Mouse (Mus musculus) monocyte, adult 2 months (primary cell): ENCODE data around the gene Dusp12.

Source experiments
- DNase-seq, 2 experiments: peaks; one replicate each; pipeline ENCODE4 v3.0.0; 2022; ENCODE audit warnings: low spot score in 2 of 2, low read depth in 1 of 2

The Dusp12 gene

DNA sequence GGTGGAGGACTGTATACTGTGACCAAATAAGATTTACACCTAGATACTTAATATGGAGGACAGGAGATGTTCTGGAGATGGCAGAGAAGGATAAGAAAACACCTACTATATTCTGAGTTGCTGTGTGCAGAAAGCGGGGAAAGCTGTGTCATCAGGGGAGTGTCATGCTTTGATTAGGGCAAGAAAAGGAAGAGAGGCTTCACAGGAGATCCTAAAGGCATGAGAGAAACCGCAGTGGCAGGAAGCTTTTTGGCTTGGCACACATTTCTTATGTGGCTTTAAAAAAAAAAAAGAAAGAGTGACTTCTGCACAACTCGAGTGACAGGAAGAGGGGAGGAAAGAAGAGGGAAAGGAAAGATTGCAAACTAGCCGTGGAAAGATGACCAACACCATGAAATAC, 22.3 kb downstream of the Dusp12 start:
- no peak for DNase-seq

DNA sequence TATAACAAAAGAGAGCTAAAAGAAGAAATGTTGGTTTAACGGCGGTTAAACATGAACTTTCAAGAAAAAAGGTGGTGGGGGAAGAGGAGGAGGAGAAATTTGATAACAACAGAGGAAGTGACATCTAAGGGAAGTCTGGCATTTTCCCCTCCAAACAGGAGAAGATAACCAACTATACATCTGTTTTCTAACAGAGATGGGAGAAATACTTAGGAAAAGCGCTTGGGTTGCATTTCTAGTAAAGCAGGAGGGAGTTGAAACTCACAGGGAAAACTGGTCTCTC, 23.0 kb downstream of the Dusp12 start:
- DNase-seq = no peak

DNA sequence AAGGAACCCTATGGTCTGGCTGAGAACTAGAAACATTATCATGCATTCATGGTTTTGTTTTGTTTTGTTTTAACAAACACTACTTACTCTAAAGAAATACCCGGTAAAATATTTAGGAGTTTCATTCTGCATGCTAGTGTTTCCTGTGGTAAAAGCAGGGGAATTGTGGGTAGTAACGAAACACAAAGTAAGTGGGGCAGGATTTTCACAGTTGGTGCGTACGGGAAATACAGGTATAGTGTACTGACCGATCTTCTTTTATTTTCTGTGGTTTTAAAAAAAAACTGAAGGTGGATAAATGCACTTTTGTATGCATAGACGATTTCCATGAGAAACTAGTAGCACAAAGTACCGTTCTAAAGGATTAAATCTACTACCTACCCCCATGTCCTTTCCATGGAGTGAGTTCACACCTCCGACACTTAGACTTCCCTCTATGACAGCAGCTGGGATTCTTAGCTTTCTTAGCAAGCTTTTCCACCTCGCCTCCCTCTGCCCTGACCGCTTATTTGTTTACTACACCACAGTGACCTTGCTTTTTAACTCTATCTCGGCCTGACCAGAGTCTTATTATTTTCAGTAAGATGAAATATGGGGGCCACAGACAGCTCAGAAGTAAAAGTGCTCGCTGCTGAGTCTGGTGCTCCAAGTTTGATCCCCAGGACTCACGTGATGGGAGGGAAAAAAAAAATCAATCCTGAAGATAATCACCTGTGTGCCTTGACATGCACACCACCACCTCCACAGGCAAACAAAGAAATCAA, 23.5 kb downstream of the Dusp12 start:
- no peak for DNase-seq

DNA sequence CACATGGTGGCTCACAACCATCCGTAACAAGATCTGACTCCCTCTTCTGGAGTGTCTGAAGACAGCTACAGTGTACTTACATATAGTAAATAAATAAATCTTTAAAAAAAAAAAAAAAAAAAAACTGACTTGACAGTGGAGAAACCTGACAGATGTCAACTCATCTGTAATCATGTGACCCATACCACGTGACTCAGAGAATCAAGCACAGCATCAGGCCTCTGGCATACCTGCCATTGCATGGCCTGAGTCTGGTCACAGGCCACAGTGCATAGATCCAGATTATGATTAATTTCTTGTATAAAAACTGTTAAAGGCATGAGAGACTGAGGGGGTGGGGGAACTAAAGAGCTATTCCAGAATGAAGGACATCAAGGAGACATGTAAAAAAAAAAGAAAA, 26.5 kb downstream of the Dusp12 start:
- DNase-seq = no peak

DNA sequence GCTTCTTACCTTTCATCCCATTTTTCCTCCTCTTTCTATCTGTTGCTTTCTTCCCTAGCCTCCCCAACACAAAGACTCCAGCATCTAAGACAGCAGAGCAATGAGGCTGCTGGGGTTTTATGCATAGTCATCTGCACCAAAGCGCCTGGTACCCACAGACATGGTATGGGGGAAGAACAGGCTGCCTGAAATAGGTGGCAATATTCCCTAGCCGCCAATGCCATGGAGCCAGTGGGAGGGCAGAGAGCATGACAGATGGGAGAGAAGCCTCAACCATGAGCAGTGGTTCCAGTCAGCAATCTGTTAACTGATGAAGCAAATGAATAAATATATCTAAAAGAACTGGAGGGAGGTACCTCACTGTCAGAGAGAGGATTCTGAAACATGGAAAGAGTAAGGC, 28.0 kb downstream of the Dusp12 start:
- no peak for DNase-seq

DNA sequence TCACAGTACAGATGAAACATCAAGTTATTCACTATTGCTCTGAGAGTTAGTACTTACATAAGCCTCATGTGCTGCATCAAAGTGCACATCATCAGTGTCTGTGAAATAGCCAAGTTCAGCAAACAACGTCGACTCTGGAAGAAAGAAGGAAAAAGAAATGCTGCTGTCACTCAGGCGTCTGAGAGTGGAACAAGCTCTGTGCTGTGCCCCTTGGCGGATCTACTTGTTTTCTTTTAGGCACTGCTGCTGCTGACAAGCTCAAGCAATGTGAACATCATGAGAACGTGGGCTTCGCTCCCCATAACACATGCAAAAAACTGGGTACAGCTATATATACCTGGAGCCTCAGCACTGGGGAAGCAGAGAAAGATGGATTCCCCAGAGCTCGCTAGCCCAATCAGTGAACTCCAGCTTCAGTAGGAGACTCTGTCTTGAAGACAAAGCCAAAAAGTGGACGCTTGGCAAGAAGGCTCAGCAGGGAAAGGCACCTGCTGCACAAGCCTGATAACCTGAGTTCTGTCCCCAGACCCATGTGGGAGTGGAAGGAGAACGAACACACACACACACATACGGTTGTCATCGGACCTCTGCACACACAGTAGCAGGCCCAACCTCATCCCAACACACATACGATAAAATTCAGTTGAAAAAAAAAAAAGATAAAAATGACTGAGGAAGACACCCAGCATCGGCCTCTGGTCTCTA, 30.1 kb downstream of the Dusp12 start:
- DNase-seq = no peak

DNA sequence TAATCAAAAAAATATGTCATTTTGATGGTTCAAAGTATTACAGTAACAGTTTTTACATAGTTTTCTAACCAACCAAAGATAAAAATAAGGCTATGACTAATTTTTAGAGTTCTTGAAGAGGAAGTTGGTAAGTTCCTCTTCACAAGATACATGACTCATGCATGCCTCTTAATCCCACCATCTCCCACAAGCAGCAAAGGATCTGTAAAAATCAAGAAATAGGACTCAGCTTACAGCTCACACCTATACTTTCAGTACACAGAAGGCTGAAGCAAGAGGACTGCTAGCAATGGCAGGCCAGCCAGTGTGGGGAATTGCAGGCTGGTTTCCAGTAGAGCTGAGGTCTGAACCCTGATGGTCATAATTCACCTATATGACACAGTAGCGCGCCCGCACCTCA, 31.7 kb downstream of the Dusp12 start:
- peak; percentile 7 to 21 for DNase-seq

DNA sequence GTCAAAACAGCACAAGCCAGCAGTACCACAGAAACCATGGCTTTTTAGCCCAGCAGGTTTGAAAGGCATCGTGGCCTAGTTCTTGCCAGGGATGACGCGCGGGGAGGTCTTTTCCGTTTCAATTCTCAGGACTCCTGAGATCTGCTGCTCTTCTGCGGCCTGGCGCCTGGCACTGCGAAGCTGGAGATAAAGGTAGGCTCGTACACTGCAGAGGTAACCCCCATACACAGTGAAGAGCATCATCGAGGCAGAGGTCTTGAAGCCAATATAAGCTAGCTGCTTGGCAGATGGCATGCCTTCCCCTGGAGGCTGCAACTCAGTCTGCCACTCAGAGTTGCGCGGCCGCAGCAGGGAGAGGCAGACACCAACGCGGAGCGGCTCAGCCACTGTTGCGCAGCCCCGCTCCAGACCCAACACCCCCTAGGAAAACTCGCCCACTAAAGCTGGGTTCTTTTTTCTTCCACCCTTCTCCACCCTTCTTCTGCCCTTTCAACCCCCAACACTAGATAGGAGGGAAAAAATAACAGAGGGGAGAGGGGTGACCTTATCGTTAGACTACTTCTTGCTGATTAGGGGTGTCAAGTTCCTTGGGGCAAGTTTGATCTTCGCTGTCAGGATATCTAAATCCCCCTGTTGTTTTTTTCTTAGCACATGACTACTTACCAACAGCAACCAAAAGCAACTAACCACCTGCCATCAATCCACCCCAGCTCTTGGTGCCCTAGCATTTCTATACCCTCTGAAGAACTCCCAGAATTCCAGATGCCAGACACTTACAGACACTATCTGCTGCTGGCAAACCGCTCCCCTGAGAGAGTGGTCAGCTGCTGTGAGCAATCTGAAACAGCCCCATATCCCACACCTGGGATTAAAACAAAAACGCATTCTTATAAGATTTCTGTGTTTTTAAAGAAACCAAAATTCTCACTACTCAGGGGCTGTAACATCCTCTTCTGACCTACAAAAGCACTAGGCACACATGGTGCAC, 34.4 kb downstream of the Dusp12 start:
- DNase-seq = no peak

DNA sequence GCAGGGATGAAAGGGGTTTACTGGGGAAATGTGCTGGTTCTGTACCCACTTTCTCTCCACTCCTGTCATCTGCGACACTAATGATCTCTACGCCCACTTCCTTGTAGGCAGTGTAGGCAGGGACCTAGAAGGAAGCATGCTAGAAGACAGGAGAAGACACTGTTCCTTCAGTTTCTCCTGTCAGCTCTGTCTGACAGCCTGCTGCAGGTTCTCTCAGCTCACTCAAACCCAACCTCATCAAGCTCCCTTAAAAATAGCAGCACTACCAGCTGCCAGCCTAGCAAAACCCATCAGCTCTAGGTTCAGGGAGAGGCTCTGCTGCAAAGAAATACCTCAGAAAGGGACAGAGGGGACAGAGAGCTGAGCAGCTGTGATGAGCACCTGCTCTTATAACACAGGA, 35.3 kb downstream of the Dusp12 start:
- DNase-seq = no peak

DNA sequence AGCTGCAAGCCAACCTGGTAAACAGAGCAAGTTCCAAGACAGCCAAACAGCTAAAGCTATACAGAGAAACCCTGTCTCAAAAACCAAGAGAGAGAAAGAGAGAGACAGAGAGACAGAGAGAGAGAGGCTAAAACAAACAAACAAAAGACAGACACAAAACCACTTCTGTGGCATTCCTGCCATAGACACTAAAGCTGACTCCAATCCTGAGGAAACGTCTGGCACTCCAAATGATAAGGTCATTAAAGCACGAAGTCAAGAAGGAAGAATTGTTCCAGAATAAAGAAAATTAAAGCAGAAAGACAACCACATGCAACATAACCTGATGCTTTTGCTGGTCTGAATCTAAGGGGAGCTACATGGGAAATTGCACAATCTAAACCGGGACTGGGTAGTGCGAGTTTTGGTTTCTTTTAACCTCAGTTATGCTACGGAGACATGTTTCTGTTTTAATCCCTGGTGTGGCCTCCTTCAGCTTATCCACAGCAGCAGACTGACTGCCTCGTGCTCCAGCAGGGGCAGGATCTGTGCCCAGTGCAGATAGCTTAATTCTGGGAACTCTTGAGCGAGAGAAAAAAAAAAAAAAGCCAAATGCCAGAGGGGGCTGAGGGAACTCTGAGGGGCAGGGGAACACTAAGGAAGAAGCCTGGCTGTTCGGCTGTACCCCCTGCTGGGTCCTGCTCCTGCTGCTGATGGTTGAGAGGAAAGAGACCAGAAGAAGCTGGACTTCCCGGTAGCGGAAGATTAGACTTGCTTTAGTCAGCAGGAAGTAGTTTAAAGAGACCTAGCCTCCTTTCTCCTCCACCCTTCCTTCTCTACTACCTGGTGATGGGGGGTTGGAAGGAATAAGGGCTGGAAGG, 39.7 kb downstream of the Dusp12 start:
- no peak for DNase-seq

DNA sequence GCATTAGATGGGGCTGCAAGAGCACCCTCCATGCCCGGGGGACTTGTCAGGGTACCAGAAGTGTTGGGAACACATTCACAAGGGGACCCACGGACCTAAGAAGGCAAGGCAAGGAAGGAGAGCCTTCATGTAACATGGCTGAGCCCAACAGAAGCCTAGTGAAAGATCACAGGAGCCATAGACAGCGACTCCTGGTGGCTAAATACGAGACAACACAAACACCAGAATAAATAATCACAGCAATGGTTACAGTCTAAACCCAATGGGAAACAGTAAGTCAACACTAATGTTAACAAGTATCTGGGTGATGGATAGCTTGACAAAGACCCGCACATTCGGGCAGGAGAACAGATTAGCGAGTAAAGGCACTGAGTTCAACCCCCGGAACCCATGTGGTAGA, 41.0 kb downstream of the Dusp12 start:
- DNase-seq = no peak

DNA sequence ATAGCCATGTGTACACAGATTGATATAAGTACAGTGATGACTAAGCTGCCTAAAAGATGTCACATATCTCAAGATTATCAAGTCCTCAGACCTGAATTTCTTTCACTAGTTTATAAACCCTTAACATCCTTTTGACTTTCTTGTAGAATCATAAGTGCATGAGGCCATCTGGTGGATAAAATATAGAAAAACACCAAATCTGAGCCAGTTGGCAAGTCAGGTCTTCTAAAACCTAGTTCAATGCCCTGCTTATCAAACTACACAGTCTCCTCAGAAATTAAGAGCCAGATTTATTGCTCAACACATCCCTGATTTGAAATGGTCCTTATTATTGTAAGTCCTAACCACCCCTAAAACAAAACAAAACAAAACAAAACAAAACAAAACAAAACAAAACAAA, 45.7 kb downstream of the Dusp12 start:
- no peak for DNase-seq

DNA sequence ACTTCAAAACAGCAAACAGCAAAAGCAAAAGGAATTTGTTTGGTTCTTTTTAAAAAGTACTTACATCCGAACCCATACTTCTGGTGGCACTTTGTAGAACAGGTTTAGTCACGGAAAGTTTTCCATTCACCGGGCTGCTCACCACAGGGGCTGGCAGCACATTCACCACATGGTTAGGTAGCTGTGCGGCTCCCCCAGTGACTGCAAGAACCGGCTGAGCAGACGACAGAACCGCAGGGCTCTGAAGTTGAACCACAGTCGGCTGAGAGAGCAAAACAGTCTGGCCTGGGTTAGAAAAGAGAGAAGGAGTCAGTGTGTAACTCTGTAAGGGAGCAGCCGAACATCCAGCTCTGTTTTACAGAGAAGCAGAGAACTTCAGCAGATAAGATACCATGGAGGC, 50.6 kb downstream of the Dusp12 start:
- DNase-seq = no peak

DNA sequence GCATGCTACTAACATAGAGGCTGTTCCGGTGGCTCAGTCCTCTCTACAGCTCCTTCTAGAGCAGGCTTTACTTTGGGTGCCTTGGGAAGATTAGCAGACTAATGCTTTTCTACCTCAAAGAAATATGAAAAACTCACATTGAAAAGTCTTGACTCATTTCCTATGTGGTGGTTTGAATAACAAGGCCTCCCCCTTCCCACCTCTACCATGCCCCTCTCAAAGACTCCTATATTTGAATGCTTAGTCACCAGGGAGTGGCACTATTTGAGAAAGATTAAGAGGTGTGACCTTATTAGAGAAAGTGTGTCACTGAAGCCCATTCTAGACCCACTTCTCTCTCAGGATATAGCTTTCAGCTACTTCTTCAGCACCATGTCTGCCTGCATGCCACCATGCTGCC, 55.6 kb downstream of the Dusp12 start:
- no peak for DNase-seq

DNA sequence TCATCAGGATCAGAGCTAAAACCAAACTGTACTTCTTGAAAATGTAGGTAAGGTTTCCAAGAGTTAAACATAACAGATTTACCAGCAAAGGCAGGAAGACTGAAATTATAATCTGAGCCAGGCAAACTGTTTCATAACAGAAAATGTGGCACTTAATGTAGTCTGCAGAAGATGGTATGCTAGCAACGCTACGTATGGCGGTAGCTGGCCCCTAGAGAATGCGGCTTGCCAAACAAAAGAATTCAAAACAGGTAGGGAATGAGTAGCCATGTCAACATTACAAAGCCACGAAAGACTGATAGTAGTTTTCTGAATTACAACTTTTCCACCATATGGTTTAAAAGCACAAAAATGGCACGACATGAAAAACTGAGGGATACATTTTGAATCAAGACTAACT, 56.0 kb downstream of the Dusp12 start:
- no peak for DNase-seq
